Mouse (Mus musculus): ENCODE data around the gene Ncs1. TPM values are rescaled to one million over a fixed set of nuclear protein-coding genes. Genes with fewer than 3 reads are reported as not detected.

Gene Ncs1
- polyA plus RNA-seq, 1 experiment from 2014 or later = 70.5 TPM

- DNase-seq (ENCODE audit: low spot score) = no peak
- Histone ChIP-seq H3K9ac (ENCODE audit: low read depth, low read length) (no peak overlapping the region), H3K36me3 (ENCODE audit: control insufficient read depth, insufficient read depth, low read length) (no peaks in the 10 kb centered on the region), H3K4me1 (replicated peaks; ENCODE audit: control insufficient read depth, insufficient read depth, low read length) (no peaks in the 10 kb centered on the region), H3K4me2 (replicated peaks; ENCODE audit: low read depth, low read length) (no peak overlapping the region), H3K27me3 (ENCODE audit: control insufficient read depth, insufficient read depth, low read length) (no peaks in the 10 kb centered on the region), H3K9me3 (ENCODE audit: control insufficient read depth, low read length) (no peaks in the 10 kb centered on the region), H3K4me3 (ENCODE audit: low read depth, low read length) (no peak overlapping the region), H3K27ac (ENCODE audit: low read depth, low read length) (no peak overlapping the region)
- WGBS = 81% methylated on average over 8 of the region's 8 CpGs
- ATAC-seq (ENCODE audit: low FRiP score) = no peak
These were observed 96.3 kb downstream of the Ncs1 start for GRCm38 (mm10) chr2:31341726-31342535.

Other genes with a start within 250 kb of the Ncs1 start
- gene Fnbp1, start 103.8 kb upstream of the Ncs1 start, polyA plus RNA-seq (2014; fragmentation: Nextera tagmentation; extraction: Ambion mirVana) = 13.7 and 14.4 TPM in 2 replicates
- gene Gpr107, start 93.5 kb upstream of the Ncs1 start, polyA plus RNA-seq (2014; fragmentation: Nextera tagmentation; extraction: Ambion mirVana) = 25.9 and 35.8 TPM in 2 replicates
- 0.08 TPM in 1 of 2 replicates, not detected in the other for gene Hmcn2, start 68.6 kb downstream of the Ncs1 start, polyA plus RNA-seq (2014; fragmentation: Nextera tagmentation; extraction: Ambion mirVana)
- 10.3 and 11.0 TPM in 2 replicates for gene Ass1, start 224.4 kb downstream of the Ncs1 start, polyA plus RNA-seq (2014; fragmentation: Nextera tagmentation; extraction: Ambion mirVana)